Mouse (Mus musculus): ENCODE measurements around the gene Aldh3b1.

DNA sequence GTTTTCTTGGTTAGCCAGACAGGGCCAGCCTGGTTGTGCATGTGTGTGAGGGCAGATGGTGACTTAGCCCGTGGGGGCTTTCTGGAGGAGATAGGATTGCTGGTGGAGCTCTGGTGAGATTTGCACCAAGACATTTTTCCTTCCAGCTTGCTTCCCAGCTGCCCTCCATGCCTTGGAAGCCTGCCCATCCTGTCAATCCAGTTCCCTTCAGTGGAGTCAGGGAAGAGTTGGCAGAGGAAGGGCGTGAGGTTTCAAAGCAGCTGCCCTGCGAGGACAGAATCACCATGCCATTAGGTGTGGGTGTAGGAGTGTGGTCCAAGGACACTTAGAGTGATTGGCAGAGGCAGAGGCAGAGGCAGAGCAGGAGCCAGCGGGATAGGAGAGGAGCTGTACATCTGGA, 28.9 kb upstream of the Aldh3b1 start, which contains the start of gene Aldh3b3:
- TF ChIP-seq CTCF (IDR thresholded peaks at IDR 0.05; ENCODE audit: borderline replicate concordance, extremely low read depth, insufficient read depth, insufficient read length) (no peak), POLR2A (IDR thresholded peaks at IDR 0.05; ENCODE audit: borderline replicate concordance, extremely low read depth, insufficient read depth, insufficient read length, poor library complexity, severe bottlenecking) (no peak)

All from brain, embryonic 14.5 days (tissue).